Mouse (Mus musculus): Measurements from ENCODE around the gene Glrp1. TPM values are rescaled to one million over a fixed set of nuclear protein-coding genes. Genes with fewer than 3 reads are reported as not detected.

Gene Glrp1
- not detected in 2 replicates for polyA plus RNA-seq (2012; rRNA removed)

DNA sequence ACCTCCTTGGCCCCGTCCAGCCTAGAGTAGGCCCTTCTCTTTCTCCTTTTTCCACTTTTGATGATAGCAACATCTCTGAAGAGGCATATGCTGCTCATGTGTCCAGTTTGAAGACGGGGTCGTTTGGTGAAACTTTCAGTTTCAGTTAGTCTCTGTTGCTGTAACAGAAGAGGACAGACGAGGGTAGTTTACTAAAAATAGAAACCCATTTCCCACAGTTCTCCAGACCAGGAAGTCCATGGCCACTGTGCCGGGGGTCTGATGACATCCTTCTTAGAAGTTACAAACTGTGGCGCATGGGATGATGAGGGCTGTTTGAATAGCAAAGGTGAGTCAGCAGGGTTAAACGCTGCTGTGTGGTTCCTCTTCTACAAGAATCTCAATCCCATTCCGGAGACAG is at the start of gene Glrp1:
Gene Glrp1, minus strand, starts transcription at position 278 of the 400 bp plus-strand sequence.
- DNase-seq (ENCODE audit: low read depth, low spot score), result no peak
- 59% methylated on average over 8 of the region's 8 CpGs for WGBS

- 12% methylated on average over 7 of the region's 7 CpGs for WGBS
- no peak for DNase-seq (ENCODE audit: low read depth, low spot score)
Observed at GRCm38 (mm10) chr1:88559258-88559657, 49.4 kb upstream of the Glrp1 start.

GRCm38 (mm10) chr1:88558793-88559192 is 48.9 kb upstream of the Glrp1 start:
- no peak for DNase-seq (ENCODE audit: low read depth, low spot score)

DNA sequence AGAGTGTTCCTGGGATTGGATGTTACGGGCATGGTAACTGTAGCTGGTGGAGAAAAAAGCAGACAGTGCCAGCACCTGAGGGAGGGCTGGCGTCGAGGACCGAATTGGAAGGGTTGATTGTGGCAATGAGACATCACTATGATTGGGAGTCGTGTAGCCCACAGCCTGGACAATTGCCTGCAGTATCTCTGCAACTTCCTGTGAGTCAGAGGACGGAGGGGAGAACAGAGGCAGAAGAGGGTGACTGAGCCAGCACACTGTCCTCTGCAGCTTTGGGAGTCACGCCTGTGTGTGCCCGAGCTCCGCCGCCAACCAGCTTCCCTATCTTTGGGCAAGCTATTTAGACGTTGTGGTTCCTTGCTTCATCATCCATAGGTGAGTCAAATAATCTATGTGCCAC is 46.5 kb upstream of the Glrp1 start:
- no peak for DNase-seq (ENCODE audit: low read depth, low spot score)
- 86% methylated on average over 11 of the region's 11 CpGs for WGBS

- DNase-seq (ENCODE audit: low read depth, low spot score), result no peak
- WGBS, result 64% methylated on average over 7 of the region's 7 CpGs
Observed at GRCm38 (mm10) chr1:88553500-88554187, 43.8 kb upstream of the Glrp1 start.

DNA sequence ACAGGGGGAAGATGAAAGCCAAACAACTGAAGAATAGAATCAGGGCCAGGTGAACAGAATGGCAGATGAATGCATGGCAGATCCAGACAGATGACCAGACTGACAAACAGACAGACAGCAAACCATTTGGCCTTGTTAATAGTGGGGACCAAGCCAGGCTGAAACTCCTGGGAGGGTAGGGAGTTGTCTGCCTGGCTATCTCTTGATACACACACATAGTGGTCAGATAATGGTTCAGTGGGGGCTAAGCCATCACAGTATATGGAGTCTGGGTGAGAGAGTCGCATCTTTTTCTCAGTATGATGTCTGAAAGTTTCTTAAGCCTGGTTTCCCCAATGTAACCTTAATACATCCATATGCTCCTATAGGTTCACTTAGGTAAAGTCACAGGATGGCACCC is 39.4 kb upstream of the Glrp1 start:
- DNase-seq (ENCODE audit: low read depth, low spot score), result no peak

DNA sequence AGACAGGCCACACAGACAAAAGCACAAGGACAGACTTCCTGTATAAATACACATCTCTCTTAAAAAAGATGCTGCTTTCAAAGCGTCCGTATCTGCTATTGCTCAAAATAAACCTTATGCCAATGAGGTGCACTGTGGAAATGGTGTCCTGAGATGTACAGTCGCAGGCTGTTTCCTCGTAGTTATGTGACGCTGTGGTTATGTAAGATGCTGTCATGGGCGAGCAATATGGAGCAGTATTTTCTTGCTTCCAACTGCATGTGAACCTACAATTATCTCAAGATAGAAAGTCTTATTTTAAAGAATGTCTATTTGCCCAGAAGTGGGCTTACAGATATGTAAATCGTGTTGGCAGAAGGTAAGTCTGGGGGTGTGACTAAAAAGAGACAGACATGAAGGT is 37.3 kb upstream of the Glrp1 start:
- WGBS, result 86% methylated on average over 7 of the region's 7 CpGs
- no peak for DNase-seq (ENCODE audit: low read depth, low spot score)

More for the DNA sequence above, 39.4 kb upstream of the Glrp1 start:
- WGBS, result 82% methylated on average over 1 of the region's 1 CpGs

DNA sequence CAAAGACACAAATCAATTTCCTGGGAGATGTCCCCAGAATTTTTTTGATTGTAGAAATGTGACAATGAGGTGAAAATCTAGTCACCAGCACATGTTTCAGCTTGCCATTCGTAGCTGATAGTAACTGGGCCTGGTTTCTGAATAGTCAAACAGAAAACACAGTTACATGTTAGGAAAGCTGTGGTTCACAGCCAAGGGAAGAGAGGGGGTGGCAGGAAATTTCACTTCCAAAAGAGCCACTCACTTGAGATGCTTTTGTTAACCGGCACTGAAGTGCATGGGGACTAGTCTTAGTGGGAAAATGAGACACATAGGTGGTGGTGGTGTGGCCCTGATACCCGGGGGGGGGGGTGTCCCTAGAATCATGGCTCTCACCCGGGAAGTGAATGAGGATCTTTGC is 33.7 kb upstream of the Glrp1 start:
- WGBS, result 71% methylated on average over 4 of the region's 4 CpGs
- DNase-seq (ENCODE audit: low read depth, low spot score), result no peak

GRCm38 (mm10) chr1:88539823-88540222 is 30.0 kb upstream of the Glrp1 start:
- 70% methylated on average over 3 of the region's 3 CpGs for WGBS
- DNase-seq (ENCODE audit: low read depth, low spot score), result no peak

GRCm38 (mm10) chr1:88539256-88539655 is 29.4 kb upstream of the Glrp1 start:
- DNase-seq (ENCODE audit: low read depth, low spot score), result no peak
- WGBS, result 79% methylated on average over 7 of the region's 7 CpGs

GRCm38 (mm10) chr1:88536308-88536707 is 26.4 kb upstream of the Glrp1 start:
- DNase-seq (ENCODE audit: low read depth, low spot score), result no peak
- 90% methylated on average over 1 of the region's 1 CpGs for WGBS

DNA sequence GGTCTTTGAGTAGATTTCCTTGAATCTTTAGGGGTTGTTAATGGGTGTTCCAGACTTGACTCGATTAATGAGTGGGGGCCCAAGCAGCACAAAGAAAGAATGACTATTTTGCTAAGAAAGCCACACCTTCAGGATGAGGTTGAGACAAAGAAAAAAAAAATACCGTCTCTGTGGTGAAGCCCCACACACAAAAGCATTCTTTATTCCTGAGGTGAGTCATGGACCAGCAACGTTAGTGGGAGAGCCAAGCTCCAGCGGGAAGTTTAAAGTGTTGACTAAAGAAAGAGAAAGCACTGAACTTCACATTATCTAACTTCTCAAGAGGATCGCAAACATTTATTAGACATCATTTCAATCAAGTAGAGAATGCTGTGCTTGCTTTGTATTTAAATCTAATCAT is 24.2 kb upstream of the Glrp1 start:
- DNase-seq (ENCODE audit: low read depth, low spot score), result no peak
- 20% methylated on average over 5 of the region's 5 CpGs for WGBS

- DNase-seq (ENCODE audit: low read depth, low spot score), result no peak
- WGBS, result 56% methylated on average over 6 of the region's 6 CpGs
Observed at GRCm38 (mm10) chr1:88526161-88526560, 16.3 kb upstream of the Glrp1 start.

- DNase-seq (ENCODE audit: low read depth, low spot score), result no peak
- WGBS, result 60% methylated on average over 3 of the region's 3 CpGs
Observed at GRCm38 (mm10) chr1:88525622-88526021, 15.8 kb upstream of the Glrp1 start.

DNA sequence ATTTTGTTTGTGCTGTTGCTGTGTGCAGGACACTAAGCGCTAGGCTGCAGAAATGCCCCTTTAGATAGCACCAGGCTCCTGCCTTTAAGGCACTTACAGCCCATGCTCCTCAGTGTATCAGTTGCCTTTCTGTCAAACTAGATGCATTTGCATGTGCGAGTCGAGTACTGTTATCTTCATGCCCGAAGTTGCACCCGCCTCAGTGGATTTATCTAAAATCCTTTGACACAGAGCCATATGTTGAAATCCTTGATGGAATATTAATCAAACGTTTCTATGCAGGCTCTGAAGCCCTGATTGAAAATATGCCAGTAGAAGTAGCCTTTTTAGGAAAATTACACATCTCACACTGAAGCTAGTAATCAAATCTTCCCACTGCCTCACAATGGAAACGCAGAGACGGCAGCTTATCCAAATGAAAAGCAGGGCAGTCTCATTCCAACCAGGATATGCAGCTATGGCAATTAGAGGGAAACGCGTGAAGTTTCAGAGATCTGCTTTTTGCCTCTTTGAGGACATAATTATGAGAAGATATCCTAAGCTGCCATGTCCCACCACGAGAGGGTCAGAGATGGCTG is 11.4 kb upstream of the Glrp1 start:
- WGBS, result 81% methylated on average over 11 of the region's 11 CpGs
- DNase-seq (ENCODE audit: low read depth, low spot score), result no peak

DNA sequence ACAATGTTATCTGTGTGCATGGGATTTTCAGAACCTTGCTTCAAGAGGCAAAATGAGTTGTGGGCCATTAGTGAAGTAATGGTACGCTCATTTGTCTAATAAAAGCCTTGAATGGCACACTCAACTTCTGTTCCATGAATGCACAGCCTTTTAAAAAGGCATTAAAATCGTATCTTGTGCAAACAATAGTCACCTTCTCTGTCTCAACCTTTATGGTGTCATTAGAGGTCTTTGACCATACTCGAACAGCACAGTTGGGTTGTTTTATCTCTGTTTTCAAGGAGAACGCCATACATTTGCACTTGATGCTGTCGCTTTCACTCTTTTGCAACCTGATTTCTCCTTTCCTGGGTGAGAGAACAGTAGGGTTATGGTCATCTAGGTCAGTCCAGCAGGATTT is 3.7 kb upstream of the Glrp1 start:
- 53% methylated on average over 5 of the region's 5 CpGs for WGBS
- DNase-seq (ENCODE audit: low read depth, low spot score), result no peak

GRCm38 (mm10) chr1:88507886-88508285 is 2.0 kb downstream of the Glrp1 start:
- 76% methylated on average over 8 of the region's 8 CpGs for WGBS
- no peak for DNase-seq (ENCODE audit: low read depth, low spot score)

GRCm38 (mm10) chr1:88507214-88507613 is 2.7 kb downstream of the Glrp1 start:
- DNase-seq (ENCODE audit: low read depth, low spot score), result no peak

GRCm38 (mm10) chr1:88506412-88506811 is 3.5 kb downstream of the Glrp1 start:
- DNase-seq (ENCODE audit: low read depth, low spot score), result no peak

More at GRCm38 (mm10) chr1:88507214-88507613, 2.7 kb downstream of the Glrp1 start:
- 82% methylated on average over 5 of the region's 5 CpGs for WGBS

DNA sequence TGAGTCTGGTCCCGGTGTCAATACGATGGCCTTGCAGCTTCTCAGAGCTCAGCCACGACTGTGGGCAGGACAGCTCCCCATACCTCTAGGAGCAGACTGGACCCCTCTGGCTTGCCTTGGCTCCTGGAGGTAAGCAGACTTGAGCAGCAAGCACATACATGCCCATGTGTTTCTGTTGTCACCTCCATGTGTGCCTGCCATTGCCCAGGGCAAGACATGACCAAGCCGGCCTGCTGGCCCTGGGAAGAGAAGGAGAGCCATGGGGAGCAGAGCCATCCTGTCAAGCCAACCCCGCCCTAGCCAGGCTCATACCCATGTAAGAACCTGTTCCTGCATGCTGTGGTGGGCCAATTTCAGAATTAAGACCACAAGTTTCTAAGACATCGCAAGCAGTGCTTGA is 4.2 kb downstream of the Glrp1 start:
- no peak for DNase-seq (ENCODE audit: low read depth, low spot score)
- 77% methylated on average over 6 of the region's 6 CpGs for WGBS

More at GRCm38 (mm10) chr1:88506412-88506811, 3.5 kb downstream of the Glrp1 start:
- 88% methylated on average over 5 of the region's 5 CpGs for WGBS

GRCm38 (mm10) chr1:88504531-88504945 is 5.3 kb downstream of the Glrp1 start:
- WGBS, result 35% methylated on average over 7 of the region's 7 CpGs
- DNase-seq (ENCODE audit: low read depth, low spot score), result no peak
